Mouse (Mus musculus): ENCODE measurements around the gene Car7. TPM values are rescaled to one million over a fixed set of nuclear protein-coding genes. Genes with fewer than 3 reads are reported as not detected.

Gene Car7
- total and polyA plus RNA-seq, 3 experiments, result 0.62 to 1.3 (median 0.85) TPM

- TF ChIP-seq HCFC1 (IDR thresholded peaks at IDR 0.05; ENCODE audit: low read depth, low read length) (peak; percentile 69), PAX5 (IDR thresholded peaks at IDR 0.05; ENCODE audit: low read length) (no peak), MAZ (IDR thresholded peaks at IDR 0.05; ENCODE audit: low read depth, low read length) (peak; percentile 90), BHLHE40 (IDR thresholded peaks at IDR 0.05; ENCODE audit: low read depth, low read length) (peak; percentile 90), MYC (IDR thresholded peaks at IDR 0.05; ENCODE audit: low read depth, low read length) (peak; percentile 87), MXI1 (IDR thresholded peaks at IDR 0.05; ENCODE audit: low read depth, low read length) (peak; percentile 85), EP300 (IDR thresholded peaks at IDR 0.05; ENCODE audit: low read length) (no peak), IRF4 (IDR thresholded peaks at IDR 0.05; ENCODE audit: low read depth, low read length) (no peak; the same call in 1 of the 2 replicates), JUND (conservative IDR thresholded peaks at IDR 0.05; ENCODE audit: low read depth, low read length) (no peak), SMC3 (IDR thresholded peaks at IDR 0.05; ENCODE audit: low read depth, low read length) (no peak), RCOR1 (conservative IDR thresholded peaks at IDR 0.05; ENCODE audit: low read depth, low read length) (0 out of 2 replicates have a peak, but pooled peaks have one; percentile 52), ZNF384 (IDR thresholded peaks at IDR 0.05; ENCODE audit: low read depth, low read length) (no peak), MEF2A (IDR thresholded peaks at IDR 0.05; ENCODE audit: borderline replicate concordance, low read depth, low read length) (0 out of 2 replicates have a peak, but pooled peaks have one; percentile 23), KAT2A (IDR thresholded peaks at IDR 0.05; ENCODE audit: insufficient replicate concordance, low read length) (0 out of 2 replicates have a peak, but pooled peaks have one; percentile 47), POLR2A (IDR thresholded peaks at IDR 0.05; ENCODE audit: low read depth, low read length) (peak; percentile 95), POLR2AphosphoS2 (IDR thresholded peaks at IDR 0.05; ENCODE audit: low read depth, low read length) (peak; percentile 47; the same call in 1 of the 2 replicates), USF2 (conservative IDR thresholded peaks at IDR 0.05; ENCODE audit: low read depth, low read length) (peak; percentile 85), MAX (IDR thresholded peaks at IDR 0.05; ENCODE audit: low read length) (peak; percentile 84)
Measured at GRCm38 (mm10) chr8:104591133-104591834, 56.8 kb downstream of the Car7 start, which contains the start of gene Pdp2 (continued).

- H3K4me3 ChIP-seq (replicated peaks in 1 of 3; ENCODE audit: low read depth in 2 of 3, low read length in 2 of 3, poor library complexity in 1 of 3), result peak overlapping the region; percentile 80 to 95 (median 89)
- no peak overlapping the region for H3K27ac ChIP-seq (ENCODE audit: insufficient read depth, low read depth)
- dilution Hi-C loops (cut with MboI; ENCODE audit: extremely low pct_ligation_motif_present, extremely low pct_unique_long_range_greater_than_20kb, low sequenced_read_pairs) (no loop called here), in situ Hi-C loops (cut with MboI; ENCODE audit: low pct_ligation_motif_present, low pct_unique_long_range_greater_than_20kb, low sequenced_read_pairs) (no loop called here)
- peak overlapping the region; percentile 67 for H3K9ac ChIP-seq (ENCODE audit: insufficient read depth, low read depth)
- TF ChIP-seq ELF1 (IDR thresholded peaks at IDR 0.05; ENCODE audit: low read depth, low read length) (no peak), KAT2A (IDR thresholded peaks at IDR 0.05; ENCODE audit: insufficient replicate concordance, low read length) (no peak), IRF4 (IDR thresholded peaks at IDR 0.05; ENCODE audit: low read depth, low read length) (no peak), MAX (IDR thresholded peaks at IDR 0.05; ENCODE audit: low read length) (no peak), MEF2A (IDR thresholded peaks at IDR 0.05; ENCODE audit: borderline replicate concordance, low read depth, low read length) (no peak), RAD21 (IDR thresholded peaks at IDR 0.05; ENCODE audit: low read depth, low read length) (no peak), E2F4 (IDR thresholded peaks at IDR 0.05; ENCODE audit: insufficient replicate concordance, low read depth, low read length) (no peak), RCOR1 (conservative IDR thresholded peaks at IDR 0.05; ENCODE audit: low read depth, low read length) (no peak), USF1 (IDR thresholded peaks at IDR 0.05; ENCODE audit: low read depth, low read length) (no peak), USF2 (conservative IDR thresholded peaks at IDR 0.05; ENCODE audit: low read depth, low read length) (no peak), POLR2AphosphoS2 (IDR thresholded peaks at IDR 0.05; ENCODE audit: low read depth, low read length) (no peak), TCF12 (IDR thresholded peaks at IDR 0.05; ENCODE audit: low read depth, low read length) (no peak), CHD2 (IDR thresholded peaks at IDR 0.05; ENCODE audit: low read length) (no peak), TBP (conservative IDR thresholded peaks at IDR 0.05; ENCODE audit: low read depth, low read length) (no peak), HCFC1 (IDR thresholded peaks at IDR 0.05; ENCODE audit: low read depth, low read length) (no peak), ZMIZ1 (IDR thresholded peaks at IDR 0.05; ENCODE audit: low read depth, low read length) (no peak), BHLHE40 (IDR thresholded peaks at IDR 0.05; ENCODE audit: low read depth, low read length) (no peak)
- peaks cover 7% of the 10 kb centered on the region; the same call in 1 of the 2 replicates for H3K79me2 ChIP-seq (replicated peaks; ENCODE audit: control insufficient read depth, extremely low read depth, insufficient read depth, poor library complexity, severe bottlenecking)
- peaks cover 3 to 33% of the 10 kb centered on the region in 2 experiments; a peak in 2 of 4 replicates for H3K4me1 ChIP-seq (ENCODE audit: control insufficient read depth in 1 of 2, insufficient read depth in 2 of 2)
- peak overlapping the region; percentile 57 for H3K4me2 ChIP-seq (ENCODE audit: insufficient read depth, low read depth, poor library complexity, severe bottlenecking)
- DNase-seq (ENCODE audit: extremely low read depth), result no peak
- peaks cover 23 to 33% of the 10 kb centered on the region in 2 experiments for H3K36me3 ChIP-seq (replicated peaks in 1 of 2; ENCODE audit: control insufficient read depth in 1 of 2, insufficient read depth in 1 of 2, low read length in 1 of 2)
- H3K27me3 ChIP-seq (replicated peaks), result no peaks in the 10 kb centered on the region
- no peaks in the 10 kb centered on the region for H3K9me3 ChIP-seq (replicated peaks; ENCODE audit: low read length)
Measured at GRCm38 (mm10) chr8:104591856-104592255, 57.4 kb downstream of the Car7 start.
